Mouse (Mus musculus): ENCODE measurements around the gene Tnp2. TPM values are rescaled to one million over a fixed set of nuclear protein-coding genes. Genes with fewer than 3 reads are reported as not detected.

Tnp2 gene
- polyA plus RNA-seq, 1 experiment from 2014 or later: not detected

- no peak overlapping the region; the same call in 1 of the 2 replicates for H3K27ac ChIP-seq
- no peak overlapping the region for H3K9ac ChIP-seq
- peaks cover 27% of the 10 kb centered on the region for H3K27me3 ChIP-seq
- ATAC-seq (ENCODE audit: low FRiP score): no peak
- H3K4me2 ChIP-seq: no peak overlapping the region
- H3K4me1 ChIP-seq: peaks cover 27% of the 10 kb centered on the region
- 67% methylated on average over 4 of the region's 4 CpGs for WGBS
- no peaks in the 10 kb centered on the region for H3K36me3 ChIP-seq (replicated peaks)
- no peaks in the 10 kb centered on the region for H3K9me3 ChIP-seq
- H3K4me3 ChIP-seq (replicated peaks): no peak overlapping the region
Observed at GRCm38 (mm10) chr16:10786782-10787547, 1.5 kb downstream of the Tnp2 start.

GRCm38 (mm10) chr16:10786288-10786687 lies 2.2 kb downstream of the Tnp2 start:
- Histone ChIP-seq H3K36me3 (replicated peaks) (no peaks in the 10 kb centered on the region), H3K27ac (peak overlapping the region; percentile 76), H3K9ac (peak overlapping the region; percentile 65), H3K4me1 (peaks cover 30% of the 10 kb centered on the region), H3K27me3 (peaks cover 30% of the 10 kb centered on the region), H3K9me3 (no peaks in the 10 kb centered on the region), H3K4me3 (replicated peaks) (peak overlapping the region; percentile 70), H3K4me2 (peak overlapping the region; percentile 82)
- ATAC-seq (ENCODE audit: low FRiP score): peak; percentile 51
- 1% methylated on average over 9 of the region's 9 CpGs for WGBS

- Histone ChIP-seq H3K27me3 (peaks cover 30% of the 10 kb centered on the region), H3K36me3 (replicated peaks) (no peaks in the 10 kb centered on the region), H3K9ac (peak within 1 kb of the TSS; percentile 65), H3K27ac (peak within 1 kb of the TSS; percentile 76), H3K9me3 (no peaks in the 10 kb centered on the region), H3K4me3 (replicated peaks) (peak within 1 kb of the TSS; percentile 70), H3K4me2 (peak within 1 kb of the TSS; percentile 82), H3K4me1 (peaks cover 30% of the 10 kb centered on the region)
- WGBS: under 1% methylated on average over 58 of the region's 59 CpGs
- ATAC-seq (ENCODE audit: low FRiP score): peak; percentile 88
Observed at GRCm38 (mm10) chr16:10785371-10786231, 2.9 kb downstream of the Tnp2 start, which contains the start of gene Socs1. TSS of gene Socs1 (minus strand) at chr16:10785536.

GRCm38 (mm10) chr16:10784793-10785370 lies 3.6 kb downstream of the Tnp2 start:
- Histone ChIP-seq H3K4me2 (peak overlapping the region; percentile 82), H3K27me3 (peaks cover 30% of the 10 kb centered on the region), H3K4me3 (replicated peaks) (peak overlapping the region; percentile 70), H3K9me3 (no peaks in the 10 kb centered on the region), H3K36me3 (replicated peaks) (no peaks in the 10 kb centered on the region), H3K27ac (peak overlapping the region; percentile 76), H3K4me1 (peaks cover 30% of the 10 kb centered on the region), H3K9ac (peak overlapping the region; percentile 65)
- peak; percentile 78 for ATAC-seq (ENCODE audit: low FRiP score)
- WGBS: under 1% methylated on average over 39 of the region's 55 CpGs

- Histone ChIP-seq H3K4me3 (replicated peaks) (peak overlapping the region; percentile 70), H3K9me3 (no peaks in the 10 kb centered on the region), H3K4me1 (peaks cover 30% of the 10 kb centered on the region), H3K27ac (no peak overlapping the region), H3K4me2 (peak overlapping the region; percentile 82), H3K9ac (peak overlapping the region; percentile 65), H3K36me3 (replicated peaks) (no peaks in the 10 kb centered on the region), H3K27me3 (peaks cover 30% of the 10 kb centered on the region)
- peak; percentile 7; the same call in 1 of the 2 replicates for ATAC-seq (ENCODE audit: low FRiP score)
- 3% methylated on average over 79 of the region's 81 CpGs for WGBS
Observed at GRCm38 (mm10) chr16:10783883-10784792, 4.3 kb downstream of the Tnp2 start.

- peaks cover 26% of the 10 kb centered on the region for H3K4me1 ChIP-seq
- H3K9ac ChIP-seq: no peak overlapping the region
- peaks cover 30% of the 10 kb centered on the region for H3K27me3 ChIP-seq
- H3K4me3 ChIP-seq (replicated peaks): no peak overlapping the region
- WGBS: 71% methylated on average over 8 of the region's 8 CpGs
- no peak for ATAC-seq (ENCODE audit: low FRiP score)
- no peaks in the 10 kb centered on the region for H3K36me3 ChIP-seq (replicated peaks)
- no peak overlapping the region for H3K27ac ChIP-seq
- no peak overlapping the region for H3K4me2 ChIP-seq
- no peaks in the 10 kb centered on the region for H3K9me3 ChIP-seq
Observed at GRCm38 (mm10) chr16:10783451-10783850, 5.0 kb downstream of the Tnp2 start.

GRCm38 (mm10) chr16:10783152-10783434 lies 5.4 kb downstream of the Tnp2 start:
- ATAC-seq (ENCODE audit: low FRiP score): no peak
- H3K27me3 ChIP-seq: peaks cover 30% of the 10 kb centered on the region
- H3K4me1 ChIP-seq: peaks cover 25% of the 10 kb centered on the region
- H3K4me3 ChIP-seq (replicated peaks): no peak overlapping the region
- H3K4me2 ChIP-seq: no peak overlapping the region
- H3K36me3 ChIP-seq (replicated peaks): no peaks in the 10 kb centered on the region
- H3K9ac ChIP-seq: no peak overlapping the region
- H3K9me3 ChIP-seq: no peaks in the 10 kb centered on the region
- WGBS: 61% methylated on average over 1 of the region's 1 CpGs
- H3K27ac ChIP-seq: no peak overlapping the region

GRCm38 (mm10) chr16:10782377-10783151 lies 5.9 kb downstream of the Tnp2 start:
- no peak for ATAC-seq (ENCODE audit: low FRiP score)
- 39% methylated on average over 6 of the region's 6 CpGs for WGBS
- H3K4me3 ChIP-seq (replicated peaks): no peak overlapping the region

GRCm38 (mm10) chr16:10781862-10782371 lies 6.5 kb downstream of the Tnp2 start:
- no peak overlapping the region for H3K9ac ChIP-seq
- WGBS: 39% methylated on average over 9 of the region's 9 CpGs
- H3K4me2 ChIP-seq: no peak overlapping the region
- no peaks in the 10 kb centered on the region for H3K9me3 ChIP-seq
- H3K4me3 ChIP-seq (replicated peaks): no peak overlapping the region
- no peak overlapping the region for H3K27ac ChIP-seq
- ATAC-seq (ENCODE audit: low FRiP score): no peak
- peaks cover 30% of the 10 kb centered on the region for H3K27me3 ChIP-seq
- peaks cover 25% of the 10 kb centered on the region for H3K4me1 ChIP-seq
- no peaks in the 10 kb centered on the region for H3K36me3 ChIP-seq (replicated peaks)

More at GRCm38 (mm10) chr16:10782377-10783151, 5.9 kb downstream of the Tnp2 start:
- Histone ChIP-seq H3K9ac (peak overlapping the region; percentile 5; the same call in 1 of the 2 replicates), H3K27me3 (peaks cover 30% of the 10 kb centered on the region), H3K4me2 (no peak overlapping the region), H3K4me1 (peaks cover 25% of the 10 kb centered on the region), H3K27ac (no peak overlapping the region), H3K9me3 (no peaks in the 10 kb centered on the region), H3K36me3 (replicated peaks) (no peaks in the 10 kb centered on the region)

- Histone ChIP-seq H3K4me2 (no peak overlapping the region), H3K4me3 (replicated peaks) (no peak overlapping the region), H3K9me3 (no peaks in the 10 kb centered on the region), H3K27me3 (peaks cover 30% of the 10 kb centered on the region), H3K27ac (no peak overlapping the region), H3K9ac (no peak overlapping the region), H3K36me3 (replicated peaks) (no peaks in the 10 kb centered on the region), H3K4me1 (peaks cover 21% of the 10 kb centered on the region)
- no peak for ATAC-seq (ENCODE audit: low FRiP score)
- 86% methylated on average over 5 of the region's 5 CpGs for WGBS
Observed at GRCm38 (mm10) chr16:10780631-10781120, 7.8 kb downstream of the Tnp2 start.

Data from forebrain, embryonic 12.5 days (tissue).